Mouse (Mus musculus): ENCODE measurements at regions not wholly inside any gene's neighbourhood (a gene's known extent, or its start where the extent isn't known, plus 50 kb on each side); places are given as distances from the start of the nearest gene placed in this dataset.

GRCm38 (mm10) chr8:26382426-26382825 lies 263.1 kb downstream of the Gm45692 start:
- Histone ChIP-seq H3K27me3 (ENCODE audit: control insufficient read depth, insufficient read depth, low read length) (no peaks in the 10 kb centered on the region), H3K9ac (replicated peaks; ENCODE audit: low read depth, low read length) (no peak overlapping the region), H3K36me3 (ENCODE audit: control insufficient read depth, insufficient read depth, low read length) (no peaks in the 10 kb centered on the region), H3K27ac (ENCODE audit: low read length) (no peak overlapping the region), H3K4me3 (ENCODE audit: low read depth, low read length) (no peak overlapping the region), H3K4me2 (replicated peaks; ENCODE audit: low read depth, low read length) (no peak overlapping the region), H3K9me3 (ENCODE audit: control insufficient read depth, low read depth, low read length) (no peaks in the 10 kb centered on the region), H3K4me1 (ENCODE audit: control insufficient read depth, insufficient read depth, low read length) (peaks cover 16% of the 10 kb centered on the region)
- WGBS = 90% methylated on average over 7 of the region's 7 CpGs
- no peak for ATAC-seq (ENCODE audit: insufficient number of reproducible peaks, insufficient read depth, low FRiP score, low read depth)

DNA sequence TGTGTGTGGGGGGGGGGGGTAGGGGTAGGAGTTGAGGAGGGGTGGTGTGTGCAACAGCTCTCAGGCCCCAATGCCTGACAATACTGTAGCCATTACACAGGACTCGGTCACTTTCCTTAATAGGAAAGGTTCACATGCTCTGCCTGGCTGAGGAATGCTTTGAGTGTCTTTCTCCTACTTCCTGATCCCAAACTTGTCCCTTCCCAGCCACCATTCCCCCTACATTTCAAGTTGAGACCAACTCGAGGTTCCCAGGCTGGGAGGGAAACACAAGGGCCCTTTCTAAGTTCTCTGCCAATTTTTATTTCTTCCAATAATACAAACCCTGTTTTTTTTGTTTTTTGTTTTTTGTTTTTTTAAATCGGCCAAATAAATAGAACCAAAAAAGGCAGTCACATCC lies 264.6 kb downstream of the Gm45692 start:
- Histone ChIP-seq H3K27me3 (ENCODE audit: control insufficient read depth, insufficient read depth, low read length) (no peaks in the 10 kb centered on the region), H3K9me3 (ENCODE audit: control insufficient read depth, low read depth, low read length) (no peaks in the 10 kb centered on the region), H3K4me3 (ENCODE audit: low read depth, low read length) (no peak overlapping the region), H3K4me2 (replicated peaks; ENCODE audit: low read depth, low read length) (no peak overlapping the region), H3K36me3 (ENCODE audit: control insufficient read depth, insufficient read depth, low read length) (no peaks in the 10 kb centered on the region), H3K4me1 (ENCODE audit: control insufficient read depth, insufficient read depth, low read length) (peaks cover 16% of the 10 kb centered on the region), H3K27ac (ENCODE audit: low read length) (peak overlapping the region; percentile 44; the same call in 1 of the 2 replicates), H3K9ac (replicated peaks; ENCODE audit: low read depth, low read length) (no peak overlapping the region)
- no peak for ATAC-seq (ENCODE audit: insufficient number of reproducible peaks, insufficient read depth, low FRiP score, low read depth)
- 34% methylated on average over 3 of the region's 3 CpGs for WGBS

GRCm38 (mm10) chr8:26384305-26384993 lies 265.1 kb downstream of the Gm45692 start:
- peak; percentile 80 for ATAC-seq (ENCODE audit: insufficient number of reproducible peaks, insufficient read depth, low FRiP score, low read depth)
- no peak overlapping the region for H3K4me3 ChIP-seq (ENCODE audit: low read depth, low read length)
- peak overlapping the region; percentile 44; the same call in 1 of the 2 replicates for H3K27ac ChIP-seq (ENCODE audit: low read length)
- H3K4me2 ChIP-seq (replicated peaks; ENCODE audit: low read depth, low read length) = no peak overlapping the region
- no peaks in the 10 kb centered on the region for H3K9me3 ChIP-seq (ENCODE audit: control insufficient read depth, low read depth, low read length)
- WGBS = 3% methylated on average over 3 of the region's 3 CpGs
- no peaks in the 10 kb centered on the region for H3K27me3 ChIP-seq (ENCODE audit: control insufficient read depth, insufficient read depth, low read length)
- H3K36me3 ChIP-seq (ENCODE audit: control insufficient read depth, insufficient read depth, low read length) = no peaks in the 10 kb centered on the region
- peaks cover 16% of the 10 kb centered on the region for H3K4me1 ChIP-seq (ENCODE audit: control insufficient read depth, insufficient read depth, low read length)
- no peak overlapping the region for H3K9ac ChIP-seq (replicated peaks; ENCODE audit: low read depth, low read length)

- Histone ChIP-seq H3K27ac (ENCODE audit: low read length) (no peak overlapping the region), H3K4me3 (ENCODE audit: low read depth, low read length) (no peak overlapping the region), H3K9ac (replicated peaks; ENCODE audit: low read depth, low read length) (no peak overlapping the region), H3K4me1 (ENCODE audit: control insufficient read depth, insufficient read depth, low read length) (peaks cover 16% of the 10 kb centered on the region), H3K36me3 (ENCODE audit: control insufficient read depth, insufficient read depth, low read length) (no peaks in the 10 kb centered on the region), H3K27me3 (ENCODE audit: control insufficient read depth, insufficient read depth, low read length) (no peaks in the 10 kb centered on the region), H3K4me2 (replicated peaks; ENCODE audit: low read depth, low read length) (no peak overlapping the region), H3K9me3 (ENCODE audit: control insufficient read depth, low read depth, low read length) (no peaks in the 10 kb centered on the region)
- ATAC-seq (ENCODE audit: insufficient number of reproducible peaks, insufficient read depth, low FRiP score, low read depth) = no peak
- 7% methylated on average over 6 of the region's 6 CpGs for WGBS
Measured at GRCm38 (mm10) chr8:26384994-26385345, 265.6 kb downstream of the Gm45692 start.

- Histone ChIP-seq H3K27ac (ENCODE audit: low read length) (no peak overlapping the region), H3K4me3 (ENCODE audit: low read depth, low read length) (no peak overlapping the region), H3K36me3 (ENCODE audit: control insufficient read depth, insufficient read depth, low read length) (no peaks in the 10 kb centered on the region), H3K4me2 (replicated peaks; ENCODE audit: low read depth, low read length) (no peak overlapping the region), H3K9ac (replicated peaks; ENCODE audit: low read depth, low read length) (no peak overlapping the region), H3K9me3 (ENCODE audit: control insufficient read depth, low read depth, low read length) (no peaks in the 10 kb centered on the region), H3K4me1 (ENCODE audit: control insufficient read depth, insufficient read depth, low read length) (0 out of 2 replicates have a peak, but pooled peaks cover 3% of the 10 kb centered on the region), H3K27me3 (ENCODE audit: control insufficient read depth, insufficient read depth, low read length) (no peaks in the 10 kb centered on the region)
- 55% methylated on average over 6 of the region's 6 CpGs for WGBS
- no peak for ATAC-seq (ENCODE audit: insufficient number of reproducible peaks, insufficient read depth, low FRiP score, low read depth)
Measured at GRCm38 (mm10) chr8:26395061-26395460, 275.7 kb downstream of the Gm45692 start.

DNA sequence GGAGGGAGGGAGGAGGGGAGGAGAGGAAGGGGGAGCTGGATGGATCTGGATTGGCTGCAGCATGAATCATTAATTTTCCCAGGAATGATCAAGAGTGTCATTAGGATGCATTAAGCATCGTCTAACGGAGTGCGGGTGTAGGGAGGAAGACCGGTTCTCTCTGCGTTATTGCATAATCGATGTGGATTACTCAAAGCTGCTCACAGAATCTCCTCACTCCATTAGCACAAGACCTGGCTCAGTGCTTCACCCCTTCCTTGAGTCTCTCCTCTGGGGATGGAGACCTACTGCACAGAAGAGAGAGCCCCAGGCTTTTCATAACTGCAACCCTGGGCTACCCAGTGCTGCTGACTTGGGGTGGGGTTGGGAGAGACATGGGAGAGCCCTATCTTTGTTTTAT lies 300.7 kb downstream of the Gm45692 start:
- ATAC-seq (ENCODE audit: insufficient number of reproducible peaks, insufficient read depth, low FRiP score, low read depth) = no peak
- Histone ChIP-seq H3K9me3 (ENCODE audit: control insufficient read depth, low read depth, low read length) (no peaks in the 10 kb centered on the region), H3K36me3 (ENCODE audit: control insufficient read depth, insufficient read depth, low read length) (no peaks in the 10 kb centered on the region), H3K4me1 (ENCODE audit: control insufficient read depth, insufficient read depth, low read length) (no peaks in the 10 kb centered on the region), H3K4me2 (replicated peaks; ENCODE audit: low read depth, low read length) (no peak overlapping the region), H3K27ac (ENCODE audit: low read length) (no peak overlapping the region), H3K27me3 (ENCODE audit: control insufficient read depth, insufficient read depth, low read length) (no peaks in the 10 kb centered on the region), H3K9ac (replicated peaks; ENCODE audit: low read depth, low read length) (no peak overlapping the region), H3K4me3 (ENCODE audit: low read depth, low read length) (no peak overlapping the region)
- 40% methylated on average over 6 of the region's 6 CpGs for WGBS

GRCm38 (mm10) chr8:26420536-26420935 lies 301.2 kb downstream of the Gm45692 start:
- Histone ChIP-seq H3K4me3 (ENCODE audit: low read depth, low read length) (no peak overlapping the region), H3K9me3 (ENCODE audit: control insufficient read depth, low read depth, low read length) (no peaks in the 10 kb centered on the region), H3K4me2 (replicated peaks; ENCODE audit: low read depth, low read length) (no peak overlapping the region), H3K36me3 (ENCODE audit: control insufficient read depth, insufficient read depth, low read length) (no peaks in the 10 kb centered on the region), H3K27ac (ENCODE audit: low read length) (no peak overlapping the region), H3K27me3 (ENCODE audit: control insufficient read depth, insufficient read depth, low read length) (no peaks in the 10 kb centered on the region), H3K9ac (replicated peaks; ENCODE audit: low read depth, low read length) (no peak overlapping the region), H3K4me1 (ENCODE audit: control insufficient read depth, insufficient read depth, low read length) (no peaks in the 10 kb centered on the region)
- ATAC-seq (ENCODE audit: insufficient number of reproducible peaks, insufficient read depth, low FRiP score, low read depth) = no peak
- WGBS = 51% methylated on average over 10 of the region's 10 CpGs

DNA sequence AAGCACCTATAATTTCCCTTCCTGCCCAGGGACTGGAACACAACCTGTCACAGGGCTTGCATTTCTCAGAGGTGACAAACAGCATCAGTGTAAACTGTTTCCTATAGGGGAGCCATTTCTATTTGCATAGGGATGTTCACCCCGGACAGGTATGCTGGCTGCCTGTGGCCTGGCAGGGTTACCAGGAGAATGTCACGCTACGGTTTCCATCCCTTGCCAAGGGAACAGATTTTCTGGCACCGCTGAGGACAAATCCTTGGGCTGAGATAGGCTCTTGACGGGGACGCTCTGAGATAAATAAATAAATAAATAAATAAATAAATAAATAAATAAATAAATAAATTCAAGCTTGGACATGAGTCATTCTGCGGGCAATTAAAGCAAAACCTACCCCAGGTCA lies 308.0 kb downstream of the Gm45692 start:
- H3K27ac ChIP-seq (ENCODE audit: low read length) = no peak overlapping the region
- 92% methylated on average over 7 of the region's 7 CpGs for WGBS

GRCm38 (mm10) chr8:26429751-26430327 lies 310.5 kb downstream of the Gm45692 start:
- no peaks in the 10 kb centered on the region for H3K4me1 ChIP-seq (ENCODE audit: control insufficient read depth, insufficient read depth, low read length)
- no peaks in the 10 kb centered on the region for H3K36me3 ChIP-seq (ENCODE audit: control insufficient read depth, insufficient read depth, low read length)
- H3K9me3 ChIP-seq (ENCODE audit: control insufficient read depth, low read depth, low read length) = no peaks in the 10 kb centered on the region
- 77% methylated on average over 8 of the region's 8 CpGs for WGBS
- H3K4me3 ChIP-seq (ENCODE audit: low read depth, low read length) = no peak overlapping the region
- ATAC-seq (ENCODE audit: insufficient number of reproducible peaks, insufficient read depth, low FRiP score, low read depth) = no peak
- H3K4me2 ChIP-seq (replicated peaks; ENCODE audit: low read depth, low read length) = no peak overlapping the region
- H3K27ac ChIP-seq (ENCODE audit: low read length) = no peak overlapping the region
- no peak overlapping the region for H3K9ac ChIP-seq (replicated peaks; ENCODE audit: low read depth, low read length)
- H3K27me3 ChIP-seq (ENCODE audit: control insufficient read depth, insufficient read depth, low read length) = no peaks in the 10 kb centered on the region

More for the DNA sequence above, 308.0 kb downstream of the Gm45692 start:
- ATAC-seq (ENCODE audit: insufficient number of reproducible peaks, insufficient read depth, low FRiP score, low read depth) = no peak
- H3K9me3 ChIP-seq (ENCODE audit: control insufficient read depth, low read depth, low read length) = no peaks in the 10 kb centered on the region
- no peak overlapping the region for H3K4me3 ChIP-seq (ENCODE audit: low read depth, low read length)
- H3K27me3 ChIP-seq (ENCODE audit: control insufficient read depth, insufficient read depth, low read length) = no peaks in the 10 kb centered on the region
- no peak overlapping the region for H3K9ac ChIP-seq (replicated peaks; ENCODE audit: low read depth, low read length)
- no peaks in the 10 kb centered on the region for H3K4me1 ChIP-seq (ENCODE audit: control insufficient read depth, insufficient read depth, low read length)
- no peaks in the 10 kb centered on the region for H3K36me3 ChIP-seq (ENCODE audit: control insufficient read depth, insufficient read depth, low read length)
- H3K4me2 ChIP-seq (replicated peaks; ENCODE audit: low read depth, low read length) = no peak overlapping the region

All from stomach, embryonic 14.5 days (tissue).